ENCODE assay signal across 19 mouse cellular contexts in the genomic region with DNA sequence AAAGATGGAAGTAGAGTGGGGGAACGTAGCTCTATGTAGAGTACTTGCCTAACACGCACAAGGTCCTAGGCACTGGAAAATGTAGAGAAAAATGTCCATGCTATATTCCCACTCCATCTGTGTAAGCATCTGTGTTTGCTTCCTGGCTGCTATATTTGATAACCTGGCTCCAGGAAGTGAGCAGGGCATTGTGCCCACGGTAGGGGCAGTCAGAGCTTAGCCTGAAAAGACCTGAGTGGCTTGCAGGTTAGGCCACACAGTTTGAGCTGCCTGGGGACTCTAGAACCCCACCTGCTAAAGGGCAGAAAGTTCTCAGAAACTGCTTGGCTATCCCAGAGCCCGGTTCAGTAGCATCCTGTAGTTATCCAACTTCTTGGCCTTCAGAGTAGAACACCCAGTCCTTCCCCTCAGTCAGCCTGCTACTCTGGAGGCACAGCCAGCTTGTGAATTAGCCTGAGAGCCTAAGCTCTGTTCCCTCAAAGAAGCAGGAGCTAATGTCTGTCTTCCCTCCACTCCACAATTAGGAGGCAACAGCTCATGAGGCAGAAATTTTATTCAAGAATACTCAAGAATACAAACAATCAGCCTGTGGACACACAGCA. TPM values are rescaled to one million over a fixed set of nuclear protein-coding genes. Genes with fewer than 3 reads are reported as not detected.
DNase-seq lines count a peak whose midpoint lies in the region; ATAC-seq lines count a peak whose summit lies in the region.
"Had no signal": no experiment of that assay in that cellular context is flagged by ENCODE, and none has a peak within 500 bp of the region (broad histone marks: within the 10 kb centered on the region; RNA-seq: fewer than 3 reads in every experiment).

No protein-coding gene starts in this region.

- peaks cover 39% of the 10 kb centered on the region for H3K36me3 ChIP-seq in heart, embryonic 10.5 days
- peaks cover 25% of the 10 kb centered on the region for H3K36me3 ChIP-seq in limb, embryonic 13.5 days
- H3K36me3 ChIP-seq in limb, embryonic 10.5 days = peaks cover 31% of the 10 kb centered on the region

- H3K9me3 ChIP-seq in heart, embryonic 10.5 days = no peaks in the 10 kb centered on the region
- no peaks in the 10 kb centered on the region for H3K9me3 ChIP-seq in limb, embryonic 13.5 days
- no peaks in the 10 kb centered on the region for H3K9me3 ChIP-seq in limb, embryonic 10.5 days (replicated peaks)
- H3K9me3 ChIP-seq: forebrain, embryonic 15.5 days; hindbrain, embryonic 13.5 days; liver, embryonic 12.5 days; lung, embryonic 15.5 days; megakaryocyte, embryonic 14.5 days; neural tube, embryonic 12.5 days had no signal

- no peak for ATAC-seq in limb, embryonic 13.5 days (ENCODE audit: low FRiP score, low read depth)
- ATAC-seq in megakaryocyte progenitor cell, adult 5-6 weeks (replicated peaks; ENCODE audit: poor library complexity) = 0 out of 2 replicates have a peak, but pooled peaks have one; percentile 6
- ATAC-seq: CD4-positive, CD25-positive, alpha-beta regulatory T cell, adult 4 months; forebrain, embryonic 15.5 days; intestine, embryonic 16.5 days; liver, embryonic 12.5 days had no signal

- peaks cover 8% of the 10 kb centered on the region; the same call in 1 of the 2 replicates for H3K27me3 ChIP-seq in heart, embryonic 10.5 days (ENCODE audit: insufficient read depth, poor library complexity, severe bottlenecking)
- H3K27me3 ChIP-seq in limb, embryonic 13.5 days = no peaks in the 10 kb centered on the region
- H3K27me3 ChIP-seq in limb, embryonic 10.5 days (ENCODE audit: low read depth, poor library complexity, severe bottlenecking) = 0 out of 2 replicates have a peak, but pooled peaks cover 1% of the 10 kb centered on the region
- H3K27me3 ChIP-seq: forebrain, embryonic 15.5 days; hindbrain, embryonic 13.5 days; liver, embryonic 12.5 days; lung, embryonic 15.5 days; neural tube, embryonic 12.5 days had no signal

- H3K9ac ChIP-seq in limb, embryonic 13.5 days = 0 out of 2 replicates have a peak overlapping the region, but pooled peaks have one; percentile 3
- H3K9ac ChIP-seq: forebrain, embryonic 15.5 days; hindbrain, embryonic 13.5 days; liver, embryonic 12.5 days; lung, embryonic 15.5 days; neural tube, embryonic 12.5 days had no signal

- 78% methylated on average over 4 of the region's 4 CpGs for WGBS in heart, embryonic 10.5 days
- 76% methylated on average over 4 of the region's 4 CpGs for WGBS in limb, embryonic 13.5 days
- 83% methylated on average over 4 of the region's 4 CpGs for WGBS in limb, embryonic 10.5 days

- intact Hi-C loops in heart, postnatal 14 days (cut with DNase I) = no loop called here

- DNase-seq in heart, embryonic 10.5 days (ENCODE audit: low spot score) = no peak
- no peak for DNase-seq in heart, postnatal 14 days
- no peak for DNase-seq in limb, embryonic 10.5 days (ENCODE audit: low spot score)
- DNase-seq in cerebellum, adult 8-10 months = peak; percentile 63
- DNase-seq in ovary, adult 18-20 months (ENCODE audit: low spot score) = no peak
- no peak for DNase-seq in thymus, postnatal 0 days (ENCODE audit: low spot score)
- DNase-seq: adrenal gland, postnatal 10 days; kidney, postnatal 10 days; thymus, postnatal 4 days had no signal

- H3K4me3 ChIP-seq in heart, embryonic 10.5 days = no peak overlapping the region
- H3K4me3 ChIP-seq in limb, embryonic 13.5 days = no peak overlapping the region
- H3K4me3 ChIP-seq in limb, embryonic 10.5 days = no peak overlapping the region
- H3K4me3 ChIP-seq: forebrain, embryonic 15.5 days; hindbrain, embryonic 13.5 days; liver, embryonic 12.5 days; lung, embryonic 15.5 days; megakaryocyte, embryonic 14.5 days; neural tube, embryonic 12.5 days had no signal

- no peak overlapping the region for H3K4me2 ChIP-seq in limb, embryonic 13.5 days (replicated peaks)
- H3K4me2 ChIP-seq: forebrain, embryonic 15.5 days; hindbrain, embryonic 13.5 days; liver, embryonic 12.5 days; lung, embryonic 15.5 days; neural tube, embryonic 12.5 days had no signal

- H3K27ac ChIP-seq in heart, embryonic 10.5 days = peak overlapping the region; percentile 88; the same call in 1 of the 2 replicates
- H3K27ac ChIP-seq in limb, embryonic 13.5 days = no peak overlapping the region
- no peak overlapping the region for H3K27ac ChIP-seq in limb, embryonic 10.5 days
- H3K27ac ChIP-seq: forebrain, embryonic 15.5 days; hindbrain, embryonic 13.5 days; liver, embryonic 12.5 days; lung, embryonic 15.5 days; neural tube, embryonic 12.5 days had no signal

- H3K4me1 ChIP-seq in heart, embryonic 10.5 days = peaks cover 50% of the 10 kb centered on the region
- H3K4me1 ChIP-seq in limb, embryonic 13.5 days = peaks cover 19% of the 10 kb centered on the region
- H3K4me1 ChIP-seq in limb, embryonic 10.5 days = peaks cover 29% of the 10 kb centered on the region

RNA-seq across cellular contexts. Expression of gene Pygm, which starts 1.8 kb away (rescaled TPM):
- polyA plus RNA-seq in heart, embryonic 10.5 days (2016; fragmentation: Nextera tagmentation; extraction: Ambion mirVana) = 103 and 214 TPM in 2 replicates
- 100 to 1,000 TPM; 824 to 866 TPM for total RNA-seq in heart, postnatal 14 days (2021)
- polyA plus RNA-seq in limb, embryonic 13.5 days (2015; fragmentation: Nextera tagmentation; extraction: Ambion mirVana) = 13.2 and 14.4 TPM in 2 replicates
- polyA plus RNA-seq in limb, embryonic 10.5 days (2016; fragmentation: Nextera tagmentation; extraction: Ambion mirVana) = 2.5 and 3.0 TPM in 2 replicates
- 0.30 and 1.5 TPM in 2 replicates for total RNA-seq in megakaryocyte progenitor cell, adult 5-6 weeks (2015)
- total RNA-seq in megakaryocyte progenitor cell, adult 5-6 weeks (2017) = 0.47 TPM in 1 of 2 replicates, not detected in the other
- 4.2 and 6.3 TPM in 2 replicates for polyA plus RNA-seq in thymus, postnatal 0 days (2015; fragmentation: Nextera tagmentation; extraction: Ambion mirVana)

RNA-seq across cellular contexts. Expression of gene Rasgrp2, which starts 16.7 kb away (rescaled TPM):
- polyA plus RNA-seq in heart, embryonic 10.5 days (2016; fragmentation: Nextera tagmentation; extraction: Ambion mirVana) = 59.9 and 61.6 TPM in 2 replicates
- total RNA-seq in heart, postnatal 14 days (2021) = 10 to 100 TPM; 66.6 to 70.7 TPM
- 15.2 and 17.7 TPM in 2 replicates for polyA plus RNA-seq in limb, embryonic 13.5 days (2015; fragmentation: Nextera tagmentation; extraction: Ambion mirVana)
- polyA plus RNA-seq in limb, embryonic 10.5 days (2016; fragmentation: Nextera tagmentation; extraction: Ambion mirVana) = 14.6 and 16.7 TPM in 2 replicates
- total RNA-seq in megakaryocyte progenitor cell, adult 5-6 weeks (2015) = 223 and 244 TPM in 2 replicates
- 283 and 290 TPM in 2 replicates for total RNA-seq in megakaryocyte progenitor cell, adult 5-6 weeks (2017)
- polyA plus RNA-seq in thymus, postnatal 0 days (2015; fragmentation: Nextera tagmentation; extraction: Ambion mirVana) = 195 and 206 TPM in 2 replicates

RNA-seq across cellular contexts. Expression of gene Sf1, which starts 18.9 kb away (rescaled TPM):
- 129 and 146 TPM in 2 replicates for polyA plus RNA-seq in heart, embryonic 10.5 days (2016; fragmentation: Nextera tagmentation; extraction: Ambion mirVana)
- 100 to 1,000 TPM; 102 to 105 TPM for total RNA-seq in heart, postnatal 14 days (2021)
- 130 and 148 TPM in 2 replicates for polyA plus RNA-seq in limb, embryonic 13.5 days (2015; fragmentation: Nextera tagmentation; extraction: Ambion mirVana)
- 193 and 206 TPM in 2 replicates for polyA plus RNA-seq in limb, embryonic 10.5 days (2016; fragmentation: Nextera tagmentation; extraction: Ambion mirVana)
- 268 and 287 TPM in 2 replicates for total RNA-seq in megakaryocyte progenitor cell, adult 5-6 weeks (2015)
- total RNA-seq in megakaryocyte progenitor cell, adult 5-6 weeks (2017) = 156 and 192 TPM in 2 replicates
- 104 and 126 TPM in 2 replicates for polyA plus RNA-seq in thymus, postnatal 0 days (2015; fragmentation: Nextera tagmentation; extraction: Ambion mirVana)

RNA-seq across cellular contexts. Expression of gene Nrxn2, which starts 36.1 kb away (rescaled TPM):
- polyA plus RNA-seq in heart, embryonic 10.5 days (2016; fragmentation: Nextera tagmentation; extraction: Ambion mirVana) = 0.10 and 1.1 TPM in 2 replicates
- total RNA-seq in heart, postnatal 14 days (2021) = 1 to 10 TPM; 5.2 to 5.9 TPM
- 1.5 and 1.6 TPM in 2 replicates for polyA plus RNA-seq in limb, embryonic 13.5 days (2015; fragmentation: Nextera tagmentation; extraction: Ambion mirVana)
- 0.78 and 1.5 TPM in 2 replicates for polyA plus RNA-seq in limb, embryonic 10.5 days (2016; fragmentation: Nextera tagmentation; extraction: Ambion mirVana)
- not detected in 2 replicates for total RNA-seq in megakaryocyte progenitor cell, adult 5-6 weeks (2015)
- total RNA-seq in megakaryocyte progenitor cell, adult 5-6 weeks (2017) = not detected in 2 replicates
- 0.10 and 0.24 TPM in 2 replicates for polyA plus RNA-seq in thymus, postnatal 0 days (2015; fragmentation: Nextera tagmentation; extraction: Ambion mirVana)
- polyA plus RNA-seq: CD4-positive, CD25-positive, alpha-beta regulatory T cell, adult 4 months had no signal

RNA-seq across cellular contexts. Expression of gene Map4k2, which starts 41.5 kb away (rescaled TPM):
- polyA plus RNA-seq in heart, embryonic 10.5 days (2016; fragmentation: Nextera tagmentation; extraction: Ambion mirVana) = 12.5 and 15.0 TPM in 2 replicates
- 10 to 100 TPM; 56.3 TPM for total RNA-seq in heart, postnatal 14 days (2021)
- 11.8 and 15.5 TPM in 2 replicates for polyA plus RNA-seq in limb, embryonic 13.5 days (2015; fragmentation: Nextera tagmentation; extraction: Ambion mirVana)
- 10.4 and 15.2 TPM in 2 replicates for polyA plus RNA-seq in limb, embryonic 10.5 days (2016; fragmentation: Nextera tagmentation; extraction: Ambion mirVana)
- 15.8 and 16.3 TPM in 2 replicates for total RNA-seq in megakaryocyte progenitor cell, adult 5-6 weeks (2015)
- 30.5 and 45.4 TPM in 2 replicates for total RNA-seq in megakaryocyte progenitor cell, adult 5-6 weeks (2017)
- polyA plus RNA-seq in thymus, postnatal 0 days (2015; fragmentation: Nextera tagmentation; extraction: Ambion mirVana) = 49.6 and 57.3 TPM in 2 replicates
